Mouse (Mus musculus): ENCODE results near the gene Gm20716.
"Not testable (repeated sequence)": the region's sequence is repeated elsewhere in the genome, so short reads cannot be mapped to it uniquely, and the experiment has no call there.

The Gm20716 gene

GRCm38 (mm10) chr2:168161514-168161971 lies 68.6 kb downstream of the Gm20716 start:
- DNase-seq = no peak

- no peak for DNase-seq
Measured at GRCm38 (mm10) chr2:168160370-168160930, 69.7 kb downstream of the Gm20716 start.

- DNase-seq = peak; percentile 89 to 92
Measured at GRCm38 (mm10) chr2:168158911-168159711, 71.1 kb downstream of the Gm20716 start.

GRCm38 (mm10) chr2:168157974-168158373 lies 72.2 kb downstream of the Gm20716 start:
- DNase-seq = not testable (repeated sequence)

- no peak for DNase-seq
Measured at GRCm38 (mm10) chr2:168156361-168156760, 73.8 kb downstream of the Gm20716 start.

GRCm38 (mm10) chr2:168155666-168156065 lies 74.5 kb downstream of the Gm20716 start:
- DNase-seq = peak; percentile 49 to 62

- peak; percentile 88 to 89 for DNase-seq
Measured at GRCm38 (mm10) chr2:168154090-168154881, 75.9 kb downstream of the Gm20716 start.

- DNase-seq = no peak
Measured at GRCm38 (mm10) chr2:168149241-168149640, 80.9 kb downstream of the Gm20716 start.

GRCm38 (mm10) chr2:168147722-168148432 lies 82.3 kb downstream of the Gm20716 start:
- peak; percentile 77 to 82 for DNase-seq

- DNase-seq = no peak
Measured at GRCm38 (mm10) chr2:168145437-168145836, 84.7 kb downstream of the Gm20716 start.

- no peak for DNase-seq
Measured at GRCm38 (mm10) chr2:168143794-168144193, 86.4 kb downstream of the Gm20716 start.

GRCm38 (mm10) chr2:168137161-168137560 lies 93.0 kb downstream of the Gm20716 start:
- no peak for DNase-seq

Measured in kidney, adult 8-10 months (tissue).